Mouse (Mus musculus) kidney, adult 8-10 months (tissue): Measurements from ENCODE around the gene Tnfrsf8.
"Not testable (repeated sequence)": the region's sequence is repeated elsewhere in the genome, so short reads cannot be mapped to it uniquely, and the experiment has no call there.

Source experiments
- DNase-seq, 2 experiments: peaks; one replicate each; pipeline ENCODE4 v3.0.0; 2022

Tnfrsf8 gene

DNA sequence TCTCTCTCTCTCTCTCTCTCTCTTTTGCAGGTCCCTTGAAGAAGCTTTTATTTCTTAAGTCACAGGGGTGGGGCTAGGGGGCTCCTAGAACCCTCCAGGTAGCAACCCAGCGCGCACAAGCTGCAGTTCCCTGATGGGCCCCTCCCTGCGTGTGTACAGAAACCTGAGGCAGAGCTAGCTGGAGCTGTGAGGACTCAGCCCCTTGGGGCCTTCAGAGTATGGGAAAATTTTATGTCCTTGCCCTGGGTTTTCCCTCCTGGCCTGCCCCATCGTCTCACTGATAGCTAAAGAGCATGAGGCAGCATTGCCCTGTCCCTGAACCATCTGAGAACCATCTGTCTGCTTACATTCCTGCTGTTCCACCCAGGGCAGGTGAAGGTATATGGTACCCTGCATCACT lies 8.5 kb downstream of the Tnfrsf8 start:
- no peak for DNase-seq

GRCm38 (mm10) chr4:145305661-145306362 lies 9.2 kb downstream of the Tnfrsf8 start:
- DNase-seq: not testable (repeated sequence)

GRCm38 (mm10) chr4:145304109-145304508 lies 10.9 kb downstream of the Tnfrsf8 start:
- DNase-seq: no peak

GRCm38 (mm10) chr4:145302106-145302505 lies 12.9 kb downstream of the Tnfrsf8 start:
- DNase-seq: no peak

GRCm38 (mm10) chr4:145300210-145300927 lies 14.6 kb downstream of the Tnfrsf8 start:
- DNase-seq: no peak

GRCm38 (mm10) chr4:145299355-145299754 lies 15.6 kb downstream of the Tnfrsf8 start:
- DNase-seq: no peak

DNA sequence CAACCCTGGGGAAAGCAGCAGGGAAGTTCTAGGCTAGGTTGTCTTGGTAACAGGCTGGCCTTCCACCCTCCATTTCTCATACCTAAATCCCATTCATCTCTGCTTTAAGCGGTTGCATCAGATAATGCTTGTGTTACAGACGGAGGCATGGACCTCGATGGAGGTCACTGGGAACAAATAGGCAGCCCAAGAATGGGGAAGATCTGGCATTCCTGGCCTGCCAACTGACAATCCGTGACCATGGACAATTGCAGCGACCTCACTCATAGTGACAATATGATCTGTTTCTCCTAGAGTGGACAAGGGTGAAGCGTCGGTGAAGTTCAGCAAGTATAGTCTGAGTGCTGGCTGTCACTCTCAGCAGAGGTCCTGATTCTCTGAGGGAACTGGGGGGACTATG lies 16.1 kb downstream of the Tnfrsf8 start:
- DNase-seq: no peak

- DNase-seq: peak; percentile 14 to 63
Observed at GRCm38 (mm10) chr4:145295589-145296300, 19.2 kb downstream of the Tnfrsf8 start.

- DNase-seq: no peak
Observed at GRCm38 (mm10) chr4:145294588-145294987, 20.4 kb downstream of the Tnfrsf8 start.

- DNase-seq: peak; percentile 58 to 79
Observed at GRCm38 (mm10) chr4:145286369-145287120, 28.4 kb downstream of the Tnfrsf8 start.

- DNase-seq: no peak
Observed at GRCm38 (mm10) chr4:145284675-145285074, 30.3 kb downstream of the Tnfrsf8 start.

DNA sequence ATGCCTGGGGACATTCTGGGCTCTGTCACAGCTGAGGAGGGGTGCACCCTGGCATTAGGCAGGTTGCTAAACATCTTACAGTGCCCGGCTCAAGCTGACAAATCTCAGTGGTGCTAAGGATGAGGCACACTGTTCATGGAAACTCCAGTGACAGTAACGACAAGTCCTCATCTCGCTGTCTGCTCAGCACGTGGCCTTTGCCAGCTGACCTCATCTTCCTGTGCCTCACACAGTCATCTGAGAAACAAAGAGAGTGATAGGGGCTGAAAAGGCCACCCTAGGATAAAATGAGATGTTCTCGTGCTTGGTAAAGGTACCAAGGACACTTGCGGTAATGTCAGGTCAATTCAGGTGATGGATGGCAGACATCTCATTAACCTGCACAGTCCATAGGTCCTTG lies 31.5 kb downstream of the Tnfrsf8 start:
- DNase-seq: no peak

- peak; percentile 86 to 89 for DNase-seq
Observed at GRCm38 (mm10) chr4:145280966-145281365, 34.0 kb downstream of the Tnfrsf8 start.

- DNase-seq: peak in 1 of 2 experiments; percentile 17
Observed at GRCm38 (mm10) chr4:145278724-145279370, 36.1 kb downstream of the Tnfrsf8 start.

DNA sequence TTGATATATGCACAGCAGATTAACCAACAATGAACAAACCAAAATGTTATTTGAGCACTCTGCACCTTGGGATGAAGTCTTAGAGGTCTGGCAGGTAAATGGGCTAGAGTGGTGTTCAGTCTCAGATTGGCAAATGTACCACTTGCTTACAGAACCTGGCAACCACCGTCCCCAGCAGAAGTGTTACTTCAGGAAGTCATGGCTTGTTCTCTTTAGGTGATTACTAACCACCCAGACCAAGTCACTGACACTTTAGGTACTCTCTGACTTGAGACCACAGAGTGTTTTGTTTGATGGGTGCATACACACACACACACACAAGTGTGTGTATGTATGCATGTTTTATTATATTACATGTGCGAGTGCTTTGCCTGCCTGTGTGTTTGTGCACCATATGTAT lies 36.7 kb downstream of the Tnfrsf8 start:
- no peak for DNase-seq

DNA sequence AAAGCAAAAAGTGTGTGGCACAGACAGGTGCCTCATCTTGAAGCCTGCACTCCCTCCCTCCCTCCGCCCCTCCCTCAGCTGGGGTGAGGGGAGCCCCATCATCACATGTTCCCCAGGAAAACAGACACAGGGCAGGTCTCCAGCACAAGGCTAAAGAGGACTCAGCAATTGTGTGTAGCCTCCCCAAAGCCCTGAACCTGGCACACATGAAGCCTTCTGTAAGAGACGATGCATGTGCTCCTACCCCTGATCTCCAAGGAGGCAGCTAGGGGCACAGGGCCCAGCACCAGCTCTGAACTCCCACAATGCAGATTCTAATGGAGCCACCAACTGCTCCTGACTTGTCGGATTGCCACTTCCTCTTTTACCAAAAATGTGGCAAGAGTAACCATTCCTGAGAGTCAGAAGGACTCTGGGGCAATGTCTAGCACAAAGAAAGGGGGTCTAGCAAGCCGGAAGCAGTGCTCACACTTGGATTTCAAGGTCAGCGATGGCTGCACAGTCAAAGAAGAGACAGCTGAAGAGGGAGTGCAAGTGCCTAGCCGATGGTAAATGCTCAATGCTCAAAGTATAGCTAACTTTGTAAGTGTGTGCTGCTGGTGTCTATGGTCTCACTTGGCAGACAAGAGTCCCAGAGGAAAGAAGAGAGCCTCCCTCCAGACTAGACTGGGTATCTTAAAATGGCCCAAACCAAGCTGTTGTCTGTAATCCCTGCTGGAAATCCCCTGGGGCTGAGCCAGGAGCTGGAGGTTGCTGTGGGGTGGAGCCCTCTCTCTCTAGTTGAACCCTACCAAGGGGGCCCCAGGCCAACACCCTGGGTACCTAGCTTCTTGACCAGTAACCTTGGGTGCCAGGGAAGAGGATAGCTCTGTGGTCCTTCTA lies 38.4 kb downstream of the Tnfrsf8 start:
- no peak for DNase-seq

- DNase-seq: no peak
Observed at GRCm38 (mm10) chr4:145274887-145275286, 40.1 kb downstream of the Tnfrsf8 start.

- no peak for DNase-seq
Observed at GRCm38 (mm10) chr4:145273923-145274322, 41.0 kb downstream of the Tnfrsf8 start.

DNA sequence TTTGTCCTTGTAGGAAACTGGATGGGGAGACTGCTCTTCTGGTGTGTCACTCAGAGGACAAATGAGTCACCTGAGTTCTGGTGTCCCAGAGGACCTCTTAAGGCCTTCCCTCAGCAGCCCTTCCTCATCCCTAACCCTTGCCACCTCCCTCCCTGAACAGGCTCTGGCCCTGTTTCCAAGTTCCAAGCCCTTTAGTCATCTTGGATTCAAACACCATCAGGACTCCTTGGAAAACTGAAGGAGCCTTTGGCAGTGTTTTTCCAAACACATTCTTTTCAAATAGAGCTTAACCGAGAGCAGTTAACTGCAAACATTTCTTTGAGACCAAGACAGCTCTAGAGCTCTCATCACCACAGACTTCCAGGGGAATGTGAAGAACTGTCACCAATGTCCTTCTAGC lies 42.2 kb downstream of the Tnfrsf8 start:
- no peak for DNase-seq

- no peak for DNase-seq
Observed at GRCm38 (mm10) chr4:145271634-145272033, 43.3 kb downstream of the Tnfrsf8 start.

GRCm38 (mm10) chr4:145270136-145270535 lies 44.8 kb downstream of the Tnfrsf8 start:
- no peak for DNase-seq
